Mouse (Mus musculus): ENCODE measurements around the gene Bnc1. TPM values are rescaled to one million over a fixed set of nuclear protein-coding genes. Genes with fewer than 3 reads are reported as not detected.

Gene Bnc1
- 0.50 TPM for total RNA-seq (2023)

GRCm38 (mm10) chr7:81992131-81993061 is at the start of gene Bnc1:
TSS of gene Bnc1 (minus strand) at chr7:81992292.

GRCm38 (mm10) chr7:81934267-81934745 is 57.8 kb downstream of the Bnc1 start, which contains the start of gene Hdgfl3:
TSS of gene Hdgfl3 (minus strand) at chr7:81934473.

Other genes with a start within 250 kb of the Bnc1 start
- 55.2 TPM for gene Ramac, start 229.4 kb downstream of the Bnc1 start, total RNA-seq (2023)
- 29.5 TPM for gene 3110040N11Rik, start 202.8 kb downstream of the Bnc1 start, total RNA-seq (2023)
- 52.8 TPM for gene Btbd1, start 162.9 kb downstream of the Bnc1 start, total RNA-seq (2023)
- gene Gm10160, start 136.5 kb downstream of the Bnc1 start, total RNA-seq (2023), result not detected
- gene Tm6sf1, start 133.3 kb downstream of the Bnc1 start, total RNA-seq (2023), result 20.6 TPM
- gene Hdgfl3, start 57.8 kb downstream of the Bnc1 start, total RNA-seq (2023), result 21.9 TPM
- gene Sh3gl3, start 181.5 kb upstream of the Bnc1 start, total RNA-seq (2023), result not detected

Data from CD4-positive naive resting alpha-beta T cell, adult 57 days (primary cell).